Mouse (Mus musculus): Measurements from ENCODE around the gene Treml2. TPM values are rescaled to one million over a fixed set of nuclear protein-coding genes. Genes with fewer than 3 reads are reported as not detected.

The Treml2 gene
- polyA plus RNA-seq, 1 experiment from 2014 or later, result 0.30 TPM

DNA sequence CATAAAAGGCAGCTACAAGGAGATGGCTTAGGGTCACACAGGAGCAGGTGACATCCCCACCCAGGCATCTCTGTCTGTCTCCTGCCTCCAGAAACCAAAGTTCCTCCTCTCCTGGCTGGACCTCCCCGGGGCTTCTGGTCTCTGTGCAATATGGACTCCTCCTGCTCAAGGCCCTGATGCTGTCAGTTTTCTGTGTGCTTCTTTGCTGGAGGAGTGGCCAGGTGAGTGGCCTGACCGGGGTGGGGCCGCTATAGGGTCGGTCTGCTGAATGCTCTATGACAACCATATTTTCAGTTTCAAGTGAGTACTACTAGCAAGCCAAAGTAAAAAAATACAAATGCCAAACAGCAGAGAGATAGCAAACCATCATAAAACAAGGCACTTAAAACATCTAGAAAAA is 26.7 kb upstream of the Treml2 start:
- no peak for DNase-seq (ENCODE audit: low spot score)
- Histone ChIP-seq H3K9me3 (no peaks in the 10 kb centered on the region), H3K4me1 (replicated peaks) (no peaks in the 10 kb centered on the region), H3K27me3 (ENCODE audit: insufficient read depth, poor library complexity, severe bottlenecking) (no peaks in the 10 kb centered on the region), H3K27ac (no peak overlapping the region), H3K36me3 (no peaks in the 10 kb centered on the region), H3K4me3 (no peak overlapping the region)
- WGBS, result 91% methylated on average over 4 of the region's 4 CpGs

DNA sequence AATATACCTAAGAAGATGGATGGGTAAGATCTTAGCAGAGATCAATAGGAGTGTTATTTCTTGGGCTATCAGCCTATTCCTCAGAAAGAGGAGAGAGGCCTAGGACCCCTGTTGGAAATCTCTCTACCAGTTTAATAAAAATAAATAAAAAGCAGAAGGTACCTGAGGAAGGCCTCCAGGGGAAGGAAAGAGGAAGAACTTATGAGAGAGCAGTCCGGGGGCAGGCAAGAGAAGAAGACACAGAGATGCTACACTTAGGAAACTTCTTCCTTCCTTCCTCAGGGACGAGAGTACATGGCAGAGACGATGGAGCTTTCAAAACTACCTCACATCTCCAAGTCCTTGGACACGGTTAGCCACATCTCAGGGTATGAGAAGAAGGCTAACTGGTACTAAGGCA is 25.2 kb upstream of the Treml2 start:
- H3K4me3 ChIP-seq, result no peak overlapping the region
- no peak overlapping the region for H3K27ac ChIP-seq
- H3K36me3 ChIP-seq, result no peaks in the 10 kb centered on the region
- WGBS, result 73% methylated on average over 4 of the region's 4 CpGs
- H3K27me3 ChIP-seq (ENCODE audit: insufficient read depth, poor library complexity, severe bottlenecking), result no peaks in the 10 kb centered on the region
- no peaks in the 10 kb centered on the region for H3K4me1 ChIP-seq (replicated peaks)
- H3K9me3 ChIP-seq, result no peaks in the 10 kb centered on the region
- no peak for DNase-seq (ENCODE audit: low spot score)

DNA sequence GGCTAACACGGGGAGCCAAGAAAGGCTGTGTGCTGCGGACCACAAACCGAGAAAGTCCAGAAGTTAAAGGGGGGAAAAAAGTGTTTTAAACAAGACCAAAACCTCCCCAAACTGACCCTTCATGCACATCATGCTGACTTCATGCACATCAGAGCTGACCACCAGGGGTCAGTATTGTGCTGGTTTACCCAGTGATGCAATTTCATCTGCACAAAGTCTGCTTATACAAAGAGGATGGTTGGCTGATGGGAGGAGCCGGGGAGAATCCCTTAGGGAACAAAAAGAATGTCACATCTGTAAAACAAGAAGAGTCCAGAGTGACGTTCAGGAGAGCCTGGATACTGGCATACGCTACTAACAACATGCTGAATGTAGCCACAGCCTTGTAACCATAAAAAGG is 24.4 kb upstream of the Treml2 start:
- Histone ChIP-seq H3K4me3 (no peak overlapping the region), H3K36me3 (no peaks in the 10 kb centered on the region), H3K27me3 (ENCODE audit: insufficient read depth, poor library complexity, severe bottlenecking) (no peaks in the 10 kb centered on the region), H3K4me1 (replicated peaks) (no peaks in the 10 kb centered on the region), H3K9me3 (no peaks in the 10 kb centered on the region), H3K27ac (no peak overlapping the region)
- WGBS, result 31% methylated on average over 6 of the region's 6 CpGs
- peak; percentile 77 for DNase-seq (ENCODE audit: low spot score)

DNA sequence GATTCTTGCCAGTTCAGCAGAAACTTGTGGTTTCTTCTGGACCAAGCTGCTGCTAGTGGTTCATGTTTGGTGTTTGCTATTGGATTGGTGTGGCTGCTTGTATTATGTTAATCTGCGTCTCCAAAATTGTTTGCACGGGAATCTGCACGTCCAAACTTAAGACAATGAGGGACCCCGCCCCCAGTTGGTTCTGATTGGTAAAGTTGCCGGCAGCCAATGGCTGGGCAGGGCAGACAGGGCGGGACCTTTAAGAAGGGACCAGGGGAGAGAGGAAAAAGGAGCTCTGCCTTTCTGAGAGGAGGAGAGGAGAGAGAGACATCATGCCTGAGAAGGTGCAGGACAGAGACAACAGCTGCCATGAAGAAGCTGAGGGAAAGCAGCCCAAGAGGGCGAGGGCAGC is 23.6 kb upstream of the Treml2 start:
- no peaks in the 10 kb centered on the region for H3K27me3 ChIP-seq (ENCODE audit: insufficient read depth, poor library complexity, severe bottlenecking)
- no peak for DNase-seq (ENCODE audit: low spot score)
- no peaks in the 10 kb centered on the region for H3K36me3 ChIP-seq
- 69% methylated on average over 7 of the region's 7 CpGs for WGBS
- H3K4me1 ChIP-seq (replicated peaks), result peaks cover 3% of the 10 kb centered on the region
- no peak overlapping the region; the same call in 1 of the 2 replicates for H3K27ac ChIP-seq
- no peaks in the 10 kb centered on the region for H3K9me3 ChIP-seq
- no peak overlapping the region for H3K4me3 ChIP-seq

DNA sequence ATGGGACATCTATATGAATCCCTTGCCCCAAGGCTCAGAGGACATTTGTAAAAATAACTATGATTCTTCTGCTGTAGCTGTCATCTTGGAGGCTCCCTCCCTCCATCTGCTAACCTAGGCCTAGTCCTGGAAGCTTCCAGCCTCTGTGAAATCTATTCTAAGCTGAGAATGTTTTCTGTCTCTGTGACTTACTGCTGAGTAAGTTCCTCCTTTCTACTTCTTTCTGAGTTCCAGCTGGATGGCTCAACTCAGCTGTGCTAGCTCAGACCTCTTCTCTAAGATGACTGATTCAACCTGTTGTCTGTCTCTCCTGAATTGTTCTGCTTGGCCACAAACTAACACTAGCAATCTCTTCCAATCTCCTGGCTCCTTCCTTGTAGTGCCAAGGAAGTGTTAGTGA is 20.9 kb upstream of the Treml2 start:
- no peak for DNase-seq (ENCODE audit: low spot score)
- Histone ChIP-seq H3K9me3 (no peaks in the 10 kb centered on the region), H3K27ac (no peak overlapping the region), H3K36me3 (no peaks in the 10 kb centered on the region), H3K4me1 (replicated peaks) (peaks cover 21% of the 10 kb centered on the region), H3K27me3 (ENCODE audit: insufficient read depth, poor library complexity, severe bottlenecking) (no peaks in the 10 kb centered on the region), H3K4me3 (no peak overlapping the region)

DNA sequence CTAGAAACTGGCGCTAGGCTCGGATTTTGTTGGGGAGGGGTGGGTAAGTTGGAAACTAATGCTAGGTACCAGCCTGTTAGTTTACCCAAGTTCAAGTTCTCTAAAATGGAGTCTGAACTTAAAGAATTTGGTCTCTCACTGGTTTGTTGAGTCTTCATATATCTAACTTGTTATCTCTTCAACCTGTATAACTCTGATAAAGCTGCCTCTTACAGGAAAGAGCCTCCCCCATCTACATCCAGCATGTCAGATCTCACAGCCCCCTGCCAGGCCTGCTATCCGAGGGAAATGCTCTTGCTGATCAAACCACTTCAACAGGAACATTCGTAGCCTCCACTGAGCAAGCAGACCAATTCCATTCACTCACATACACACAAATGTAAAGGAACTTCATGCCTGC is 20.3 kb upstream of the Treml2 start:
- Histone ChIP-seq H3K9me3 (no peaks in the 10 kb centered on the region), H3K4me1 (replicated peaks) (peaks cover 21% of the 10 kb centered on the region), H3K27me3 (ENCODE audit: insufficient read depth, poor library complexity, severe bottlenecking) (no peaks in the 10 kb centered on the region), H3K27ac (no peak overlapping the region), H3K4me3 (no peak overlapping the region), H3K36me3 (no peaks in the 10 kb centered on the region)
- WGBS, result 81% methylated on average over 4 of the region's 4 CpGs
- DNase-seq (ENCODE audit: low spot score), result no peak

DNA sequence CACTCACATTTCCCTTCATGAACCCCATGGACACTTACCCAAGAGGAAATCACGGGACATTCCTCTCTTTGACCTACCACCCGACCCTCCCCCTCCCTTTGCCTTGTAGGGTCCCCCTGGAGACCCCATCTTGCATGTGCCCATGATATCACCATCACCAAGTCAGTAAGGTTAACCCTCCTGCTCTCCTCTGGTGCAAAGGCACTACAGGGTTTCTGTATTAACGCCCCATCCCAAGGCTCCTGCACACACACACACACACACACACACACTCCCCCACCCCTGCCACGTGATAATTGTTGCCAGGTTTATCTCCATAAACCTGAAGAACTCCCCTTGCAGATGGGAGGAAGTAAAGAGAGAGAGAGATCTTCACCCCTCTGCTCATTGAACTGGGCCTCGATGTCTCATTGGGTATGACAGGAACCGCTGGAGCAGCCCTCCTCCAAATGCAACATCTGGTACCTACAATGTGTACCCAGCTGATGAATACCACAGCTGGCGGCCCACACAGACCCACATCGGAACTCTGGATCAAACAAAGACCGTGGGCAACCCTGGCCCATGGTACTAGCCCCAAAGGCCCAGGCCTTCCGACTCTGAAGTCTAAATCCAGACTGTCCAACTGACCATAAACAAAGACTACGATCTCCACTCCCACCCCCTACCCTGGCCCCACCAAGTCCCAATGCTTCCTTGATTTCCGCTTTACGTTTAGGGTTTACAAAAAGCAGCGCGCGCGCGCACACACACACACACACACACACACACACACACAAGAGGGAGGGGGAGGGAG is 18.2 kb upstream of the Treml2 start:
- peak; percentile 57 for DNase-seq (ENCODE audit: low spot score)
- Histone ChIP-seq H3K4me1 (replicated peaks) (peaks cover 21% of the 10 kb centered on the region), H3K4me3 (peak overlapping the region; percentile 49), H3K36me3 (no peaks in the 10 kb centered on the region), H3K27ac (peak overlapping the region; percentile 89), H3K9me3 (no peaks in the 10 kb centered on the region), H3K27me3 (ENCODE audit: insufficient read depth, poor library complexity, severe bottlenecking) (no peaks in the 10 kb centered on the region)
- 22% methylated on average over 18 of the region's 18 CpGs for WGBS

DNA sequence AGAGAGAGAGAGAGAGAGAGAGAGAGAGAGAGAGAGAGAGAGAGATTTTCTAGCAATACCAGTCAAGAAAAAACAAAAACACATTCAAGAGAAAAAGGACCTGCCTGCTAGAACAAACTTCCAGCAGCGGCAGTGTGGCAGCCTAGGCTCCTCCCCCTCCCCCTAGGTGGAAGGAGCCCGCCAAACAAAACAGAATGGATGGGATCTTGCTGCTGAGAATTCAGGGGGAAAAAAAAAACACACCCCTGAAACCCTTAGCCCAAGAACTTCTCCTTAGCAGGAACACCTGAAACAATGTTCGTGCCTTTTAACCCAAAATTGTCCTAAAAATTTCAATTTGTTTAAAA is 17.6 kb upstream of the Treml2 start:
- WGBS, result 3% methylated on average over 3 of the region's 3 CpGs
- peak overlapping the region; percentile 89 for H3K27ac ChIP-seq
- no peaks in the 10 kb centered on the region for H3K36me3 ChIP-seq
- H3K4me1 ChIP-seq (replicated peaks), result peaks cover 21% of the 10 kb centered on the region
- peak overlapping the region; percentile 49 for H3K4me3 ChIP-seq
- H3K9me3 ChIP-seq, result no peaks in the 10 kb centered on the region
- H3K27me3 ChIP-seq (ENCODE audit: insufficient read depth, poor library complexity, severe bottlenecking), result no peaks in the 10 kb centered on the region
- DNase-seq (ENCODE audit: low spot score), result peak; percentile 54

DNA sequence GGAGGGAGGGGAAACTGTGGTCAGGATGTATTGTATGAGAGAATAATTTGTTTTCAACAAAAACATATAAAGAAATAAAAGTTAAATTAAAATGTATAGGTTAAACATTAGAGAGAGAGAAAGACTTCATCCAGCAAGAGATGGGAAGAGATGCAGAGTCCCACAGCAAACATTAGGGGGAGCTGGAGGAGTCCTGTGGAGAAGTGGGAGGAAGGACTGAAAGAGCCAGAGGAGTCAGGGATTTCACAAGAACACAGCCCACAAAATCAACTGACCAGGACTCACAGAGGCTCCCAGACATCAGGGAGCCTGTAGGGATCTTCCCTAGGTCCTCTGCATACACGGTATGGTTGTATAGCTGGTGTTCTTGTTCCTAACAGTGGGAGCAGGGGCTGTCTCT is 12.5 kb upstream of the Treml2 start:
- no peak overlapping the region for H3K4me3 ChIP-seq
- 55% methylated on average over 1 of the region's 1 CpGs for WGBS

DNA sequence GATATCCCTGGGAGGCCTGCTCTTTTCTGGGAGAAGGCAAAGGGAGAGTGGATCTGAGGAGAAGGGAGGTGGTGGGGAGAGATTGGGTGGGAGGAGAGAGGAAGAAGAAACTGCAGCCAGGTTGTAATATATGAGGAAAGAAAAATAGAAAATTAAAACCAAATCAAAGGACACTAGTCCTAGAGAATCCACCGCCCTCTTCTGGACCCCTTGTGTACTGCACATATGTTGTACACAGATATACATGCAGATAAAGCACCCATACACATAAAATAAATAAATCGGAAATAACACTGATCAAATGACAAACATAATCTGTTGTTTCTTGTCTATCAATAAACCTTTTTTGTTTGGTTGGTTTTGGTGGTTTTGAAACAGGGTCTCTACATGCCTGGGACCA is 12.0 kb upstream of the Treml2 start:
- no peaks in the 10 kb centered on the region for H3K9me3 ChIP-seq
- H3K27me3 ChIP-seq (ENCODE audit: insufficient read depth, poor library complexity, severe bottlenecking), result no peaks in the 10 kb centered on the region
- WGBS, result 58% methylated on average over 2 of the region's 2 CpGs
- H3K36me3 ChIP-seq, result no peaks in the 10 kb centered on the region
- H3K4me1 ChIP-seq (replicated peaks), result peaks cover 2% of the 10 kb centered on the region
- no peak overlapping the region for H3K27ac ChIP-seq
- no peak overlapping the region for H3K4me3 ChIP-seq
- DNase-seq (ENCODE audit: low spot score), result no peak

More for the DNA sequence above, 12.5 kb upstream of the Treml2 start:
- DNase-seq (ENCODE audit: low spot score), result no peak
- Histone ChIP-seq H3K4me1 (replicated peaks) (peaks cover 8% of the 10 kb centered on the region), H3K36me3 (no peaks in the 10 kb centered on the region), H3K9me3 (no peaks in the 10 kb centered on the region), H3K27ac (no peak overlapping the region), H3K27me3 (ENCODE audit: insufficient read depth, poor library complexity, severe bottlenecking) (no peaks in the 10 kb centered on the region)

DNA sequence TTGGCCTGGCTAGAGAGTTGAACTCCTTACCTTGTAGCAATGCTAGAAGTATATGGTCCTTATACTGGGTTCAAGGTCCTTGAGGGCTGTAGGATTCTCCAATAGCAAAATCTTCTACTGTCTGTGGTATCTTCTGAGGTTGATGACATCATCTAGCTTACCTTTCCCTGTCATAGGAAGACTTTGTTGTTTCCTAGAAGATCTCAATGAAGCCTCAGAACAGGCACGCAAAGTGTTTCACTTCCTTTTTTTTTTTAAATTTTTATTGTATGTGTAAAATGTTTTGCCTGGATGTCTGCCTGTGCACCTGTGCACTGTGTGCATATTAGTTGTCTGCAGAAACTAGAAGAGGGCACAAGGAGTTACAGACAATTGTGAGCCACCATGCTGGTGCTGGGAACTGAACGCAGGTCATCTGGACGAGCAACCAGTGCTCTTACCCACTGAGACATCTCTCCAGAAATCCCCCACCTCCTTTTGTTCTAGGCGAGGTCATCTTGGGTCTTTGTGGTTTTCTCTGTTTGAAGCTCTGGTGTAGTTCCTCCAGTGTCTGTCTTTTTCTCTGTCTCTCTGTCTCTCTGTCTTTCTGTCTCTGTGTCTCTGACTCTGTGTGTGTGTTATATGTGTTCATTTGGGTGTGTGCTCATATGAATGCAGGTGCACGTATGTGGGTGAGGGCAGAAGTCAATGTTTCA is 5.7 kb upstream of the Treml2 start:
- H3K27me3 ChIP-seq (ENCODE audit: insufficient read depth, poor library complexity, severe bottlenecking), result no peaks in the 10 kb centered on the region
- no peaks in the 10 kb centered on the region for H3K9me3 ChIP-seq
- no peaks in the 10 kb centered on the region for H3K36me3 ChIP-seq
- H3K4me3 ChIP-seq, result no peak overlapping the region
- 88% methylated on average over 5 of the region's 5 CpGs for WGBS
- no peaks in the 10 kb centered on the region for H3K4me1 ChIP-seq (replicated peaks)
- DNase-seq (ENCODE audit: low spot score), result no peak
- H3K27ac ChIP-seq, result no peak overlapping the region

DNA sequence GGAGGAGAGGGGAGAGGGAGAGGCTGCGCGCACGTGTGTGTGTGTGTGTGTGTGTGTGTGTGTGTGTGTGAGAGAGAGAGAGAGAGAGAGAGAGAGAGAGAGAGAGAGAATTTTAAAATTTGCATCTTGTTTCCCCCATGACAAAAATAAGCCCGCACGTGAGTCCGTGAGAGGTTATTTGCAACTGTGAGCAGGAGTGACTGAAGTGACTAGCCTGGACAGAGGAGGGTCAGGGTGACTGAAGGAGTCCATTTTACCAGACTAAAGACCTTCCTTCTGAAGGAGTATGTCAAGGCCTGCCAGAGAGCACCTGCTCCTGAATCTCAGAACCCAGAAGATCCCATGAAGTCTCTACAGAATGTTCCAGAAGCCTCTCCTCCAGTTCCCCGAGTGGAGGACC is 458 bp downstream of the Treml2 start:
- Histone ChIP-seq H3K9me3 (no peaks in the 10 kb centered on the region), H3K27me3 (ENCODE audit: insufficient read depth, poor library complexity, severe bottlenecking) (no peaks in the 10 kb centered on the region), H3K4me1 (replicated peaks) (0 out of 2 replicates have a peak, but pooled peaks cover 3% of the 10 kb centered on the region), H3K36me3 (no peaks in the 10 kb centered on the region), H3K27ac (peak overlapping the region; percentile 59; the same call in 1 of the 2 replicates), H3K4me3 (no peak overlapping the region)
- 57% methylated on average over 7 of the region's 7 CpGs for WGBS
- DNase-seq (ENCODE audit: low spot score), result no peak

DNA sequence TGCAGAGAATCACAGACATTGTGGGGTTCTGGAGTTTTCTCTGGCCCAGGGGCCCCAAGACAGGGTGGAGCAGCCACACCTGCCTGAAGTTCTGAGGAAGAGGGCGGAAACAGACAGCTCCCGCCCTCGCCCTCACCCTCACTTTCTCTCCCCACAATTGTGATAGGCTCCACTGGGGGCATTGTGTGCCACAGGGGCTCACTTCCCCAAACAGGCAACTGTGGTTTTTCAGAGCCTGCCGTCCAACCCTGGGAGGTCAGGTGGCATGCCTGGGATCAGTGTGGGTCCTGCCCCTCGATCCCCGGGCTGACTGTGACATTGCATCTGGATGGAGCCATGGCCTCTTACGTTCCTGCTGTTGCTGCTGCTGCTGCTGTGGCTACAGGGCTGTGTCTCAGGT is 901 bp downstream of the Treml2 start:
- 0 out of 2 replicates have a peak overlapping the region, but pooled peaks have one; percentile 13 for H3K4me3 ChIP-seq
- no peak for DNase-seq (ENCODE audit: low spot score)
- 68% methylated on average over 7 of the region's 7 CpGs for WGBS
- H3K9me3 ChIP-seq, result no peaks in the 10 kb centered on the region
- H3K27ac ChIP-seq, result peak overlapping the region; percentile 59
- no peaks in the 10 kb centered on the region for H3K27me3 ChIP-seq (ENCODE audit: insufficient read depth, poor library complexity, severe bottlenecking)
- H3K4me1 ChIP-seq (replicated peaks), result 0 out of 2 replicates have a peak, but pooled peaks cover 3% of the 10 kb centered on the region
- no peaks in the 10 kb centered on the region for H3K36me3 ChIP-seq

Data from hindbrain, embryonic 10.5 days (tissue).